Mouse (Mus musculus) brain, embryonic 14.5 days (tissue): ENCODE measurements around the gene Cgas. TPM values are rescaled to one million over a fixed set of nuclear protein-coding genes. Genes with fewer than 3 reads are reported as not detected.
A peak's percentile ranks its signal among the peaks of the same experiment; 100 is the strongest.

Experiments
- DNase-seq: peaks from one replicate; pipeline ENCODE4 v3.0.0-alpha.2; 2011; ENCODE audit warnings: low read depth
- CTCF ChIP-seq: fragments of 200-500 bp; IDR thresholded peaks from 2 replicates; pipeline ENCODE4 v1.5.1; 2012; ENCODE audit warnings: inconsistent platforms, mild to moderate bottlenecking, moderate library complexity, borderline replicate concordance; ENCODE audit not compliant: insufficient read depth, insufficient read length; ENCODE audit errors: extremely low read depth
- POLR2A ChIP-seq: fragments of 200-500 bp; IDR thresholded peaks from 2 replicates; pipeline ENCODE4 v1.6.1; 2012; ENCODE audit warnings: mild to moderate bottlenecking, inconsistent platforms, borderline replicate concordance; ENCODE audit not compliant: poor library complexity, insufficient read depth, insufficient read length, severe bottlenecking; ENCODE audit errors: extremely low read depth
- polyA plus RNA-seq: library from polyadenylated mRNA; depleted of rRNA; stranded (reverse); fragments of >200 nt; gene quantifications from 2 replicates; pipeline ENCODE4 v1.2.3, GENCODE M21; 2012; rRNA removed

The Cgas gene
- polyA plus RNA-seq, 1 experiment = 0.97 TPM

GRCm38 (mm10) chr9:78395244-78395629 lies 47.8 kb downstream of the Cgas start:
- TF ChIP-seq POLR2A (no peak), CTCF (no peak)

DNA sequence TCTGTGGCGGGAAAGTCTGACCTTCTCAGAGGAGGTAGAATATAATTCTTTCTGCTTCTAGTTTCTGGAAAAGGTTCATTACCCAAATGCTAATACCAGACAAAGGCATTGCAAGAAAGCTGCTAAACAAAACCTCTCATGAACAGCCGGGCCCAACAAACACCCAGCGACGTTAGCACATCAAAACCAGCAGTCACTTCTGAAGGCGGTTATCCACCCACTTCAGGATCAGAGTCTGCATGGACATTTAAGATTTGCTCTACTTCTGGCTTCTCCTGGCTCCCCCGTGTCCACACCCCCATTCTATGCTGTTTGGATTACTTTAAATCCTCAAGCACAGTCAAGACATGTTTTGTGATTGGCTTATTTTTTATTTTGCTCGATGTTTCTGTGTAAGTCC lies 48.4 kb downstream of the Cgas start:
- DNase-seq = no peak
- TF ChIP-seq POLR2A (no peak), CTCF (no peak)

More at GRCm38 (mm10) chr9:78395244-78395629, 47.8 kb downstream of the Cgas start:
- no peak for DNase-seq

GRCm38 (mm10) chr9:78393741-78394140 lies 49.3 kb downstream of the Cgas start:
- DNase-seq = no peak
- TF ChIP-seq CTCF = no peak
- TF ChIP-seq POLR2A = no peak

DNA sequence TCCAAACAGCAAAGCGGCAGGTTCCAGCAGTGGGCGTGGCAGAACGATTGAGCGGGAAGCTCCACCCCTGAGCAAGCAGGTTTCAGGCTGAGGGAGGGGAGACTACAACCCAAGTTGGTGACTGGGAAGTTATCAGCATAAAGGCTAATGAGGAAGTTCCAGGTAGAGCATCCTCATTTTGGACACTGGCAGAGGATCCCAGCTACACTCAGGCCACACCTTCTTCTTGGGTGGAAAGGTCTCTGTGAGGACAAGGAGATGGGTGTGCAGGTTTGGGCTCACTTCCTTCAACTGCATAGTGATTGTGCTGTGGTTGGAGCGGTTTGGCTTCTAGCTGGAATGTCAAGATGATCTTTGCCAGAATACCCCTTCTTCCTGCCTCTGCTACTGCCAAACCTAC lies 53.1 kb downstream of the Cgas start:
- TF ChIP-seq POLR2A (no peak), CTCF (no peak)
- DNase-seq = no peak

DNA sequence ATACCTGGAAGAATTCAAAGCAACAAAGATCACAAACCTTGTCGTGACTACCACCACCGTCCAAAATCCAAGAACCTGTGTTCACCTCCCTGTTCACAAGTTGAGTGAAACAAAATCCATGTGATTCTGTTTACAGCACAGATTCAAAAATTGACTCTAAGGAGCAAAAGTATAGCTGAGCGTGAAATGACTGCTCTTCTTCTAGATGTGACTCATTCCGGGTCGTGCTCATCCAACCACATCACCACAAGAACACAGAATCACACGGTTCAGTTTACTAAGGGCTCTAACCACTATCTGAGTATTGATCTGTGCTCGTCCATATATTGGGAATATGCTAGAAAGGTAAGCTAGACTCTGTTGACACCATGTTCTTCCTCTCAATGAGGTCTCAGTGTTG lies 56.1 kb downstream of the Cgas start:
- TF ChIP-seq POLR2A = no peak
- no peak for TF ChIP-seq CTCF
- DNase-seq = no peak

DNA sequence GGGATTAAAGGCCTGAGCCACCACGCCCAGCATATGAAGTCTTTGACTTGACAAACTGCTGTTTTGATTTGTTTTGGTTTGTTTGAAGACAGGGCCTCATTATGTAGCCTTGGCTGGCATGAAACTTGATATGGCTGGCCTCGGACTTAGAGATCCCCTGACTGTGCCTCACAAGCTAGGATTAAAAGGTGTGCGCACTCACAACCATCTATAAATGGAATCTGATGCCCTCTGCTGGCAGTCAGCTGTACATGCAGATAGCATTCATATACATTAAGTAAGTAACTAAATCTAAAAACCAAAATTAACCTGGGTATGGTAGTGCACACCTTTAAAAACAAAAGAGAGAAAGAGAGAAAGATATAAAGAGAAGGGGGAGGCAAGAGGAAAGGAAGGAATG lies 57.1 kb downstream of the Cgas start:
- no peak for TF ChIP-seq POLR2A
- TF ChIP-seq CTCF = peak; percentile 46; the same call in 1 of the 2 replicates
- peak; percentile 40 for DNase-seq

Other genes starting within 250 kb of the Cgas start
- 0.19 TPM in 1 of 2 replicates, not detected in the other for gene Gsta1, start 212.6 kb downstream of the Cgas start, polyA plus RNA-seq
- not detected in 2 replicates for gene Gm3776, start 186.1 kb downstream of the Cgas start, polyA plus RNA-seq
- gene Gm10639, start 153.3 kb downstream of the Cgas start, polyA plus RNA-seq = not detected in 2 replicates
- gene Omt2a, start 128.4 kb downstream of the Cgas start, polyA plus RNA-seq = not detected in 2 replicates
- gene Omt2b, start 115.6 kb downstream of the Cgas start, polyA plus RNA-seq = not detected in 2 replicates
- 0.20 TPM in 1 of 2 replicates, not detected in the other for gene Gsta2, start 87.4 kb downstream of the Cgas start, polyA plus RNA-seq
- gene Dppa5a, start 75.1 kb downstream of the Cgas start, polyA plus RNA-seq = 4.1 and 4.5 TPM in 2 replicates
- gene Ooep, start 64.5 kb downstream of the Cgas start, polyA plus RNA-seq = 3.9 TPM in 2 replicates
- 0.27 and 0.42 TPM in 2 replicates for gene Ddx43, start 47.5 kb downstream of the Cgas start, polyA plus RNA-seq
- gene Mto1, start 5.0 kb upstream of the Cgas start, polyA plus RNA-seq = 23.8 and 25.0 TPM in 2 replicates
- gene Gm17324, start 5.5 kb upstream of the Cgas start, polyA plus RNA-seq = 0.40 and 0.55 TPM in 2 replicates
- 6,510 and 8,462 TPM in 2 replicates for gene Eef1a1, start 45.9 kb upstream of the Cgas start, polyA plus RNA-seq
- 9.3 and 11.5 TPM in 2 replicates for gene Slc17a5, start 144.8 kb upstream of the Cgas start, polyA plus RNA-seq
- 1.3 and 2.0 TPM in 2 replicates for gene Cd109, start 172.3 kb upstream of the Cgas start, polyA plus RNA-seq